Mouse (Mus musculus) liver, embryonic 14.5 days (tissue): ENCODE data around the gene Kirrel3. TPM values are rescaled to one million over a fixed set of nuclear protein-coding genes. Genes with fewer than 3 reads are reported as not detected.

Experiments
- ATAC-seq: fragments of 200-750 bp; cut with Nextera tagmentation; 2 replicates; pipeline ENCODE4 v1.8.0; 2017; ENCODE audit warnings: moderate number of reproducible peaks, mild to moderate bottlenecking, moderate library complexity; ENCODE audit not compliant: insufficient read depth
- DNase-seq, 3 experiments: peaks; one replicate each; pipeline ENCODE4 v3.0.0-alpha.2; 2012 to 2013; ENCODE audit warnings: low read depth in 3 of 3, low spot score in 3 of 3
- H3K27ac ChIP-seq: fragments of 300-500 bp; sonication (generic); 2 replicates; pipeline ENCODE4 v1.5.1; 2014; ENCODE audit warnings: moderate library complexity, mild to moderate bottlenecking, control low read depth, inconsistent platforms
- H3K27me3 ChIP-seq: fragments of 300-500 bp; sonication (generic); 2 replicates; pipeline ENCODE4 v1.6.1; 2014; ENCODE audit warnings: mild to moderate bottlenecking, low read length, moderate library complexity; ENCODE audit not compliant: control insufficient read depth, insufficient read depth
- H3K36me3 ChIP-seq: fragments of 300-500 bp; sonication (generic); replicated peaks from 2 replicates; pipeline ENCODE4 v1.6.1; 2014; ENCODE audit warnings: low read depth; ENCODE audit not compliant: control insufficient read depth, insufficient read depth
- H3K4me1 ChIP-seq, 2 experiments: fragments of 200-500 bp in 1 of 2; fragments of 300-500 bp in 1 of 2; sonication (generic) in 1 of 2; replicated peaks; 2 replicates each; pipeline ENCODE4 v1.6.1; 2012 to 2014; ENCODE audit warnings: antibody characterized with exemption in 1 of 2, inconsistent platforms in 1 of 2, low read length in 1 of 2; ENCODE audit not compliant: control insufficient read depth in 2 of 2, insufficient read depth in 2 of 2
- H3K4me2 ChIP-seq: fragments of 300-500 bp; sonication (generic); 2 replicates; pipeline ENCODE4 v1.6.1; 2014; ENCODE audit warnings: low read depth, mild to moderate bottlenecking, control low read depth, moderate library complexity
- H3K4me3 ChIP-seq, 2 experiments: fragments of 200-500 bp in 1 of 2; fragments of 300-500 bp in 1 of 2; sonication (generic) in 1 of 2; 2 replicates each; pipeline ENCODE4 v1.5.1; 2012 to 2014; ENCODE audit warnings: low read depth in 2 of 2, low read length in 2 of 2, mild to moderate bottlenecking in 2 of 2, control low read depth in 1 of 2, inconsistent platforms in 1 of 2, moderate library complexity in 1 of 2; ENCODE audit not compliant: insufficient read depth in 1 of 2
- H3K9ac ChIP-seq: fragments of 300-500 bp; sonication (generic); replicated peaks from 2 replicates; pipeline ENCODE4 v1.6.1; 2014; ENCODE audit warnings: mild to moderate bottlenecking, control low read depth, moderate library complexity
- H3K9me3 ChIP-seq: fragments of 300-500 bp; sonication (generic); 2 replicates; pipeline ENCODE4 v1.6.1; 2016; ENCODE audit warnings: low read length, mixed read lengths; ENCODE audit not compliant: control insufficient read depth
- CTCF ChIP-seq: IDR thresholded peaks from 2 replicates; pipeline ENCODE4 v1.5.1; 2016; ENCODE audit warnings: antibody characterized with exemption, low read depth, control low read depth
- EP300 ChIP-seq: IDR thresholded peaks from 2 replicates; pipeline ENCODE4 v1.6.1; 2016; ENCODE audit warnings: antibody characterized with exemption, low read depth
- WGBS: fragments of 180-500 bp; shearing (Covaris S2); extraction: QIAGEN DNeasy Blood & Tissue Kit; methylation state at CpG from one replicate; pipeline ENCODE4 v1.1.7; 2014; ENCODE audit not compliant: insufficient replicate concordance; 5-methylcytosine and 5-hydroxymethylcytosine counted together
- polyA plus RNA-seq, 2 experiments: library from polyadenylated mRNA; depleted of rRNA in 1 of 2; stranded (reverse) in 1 of 2; unstranded in 1 of 2; fragments of >200 nt; fragmentation: Nextera tagmentation in 1 of 2; extraction: Ambion mirVana in 1 of 2; gene quantifications; 2 replicates each; pipeline versions ENCODE4 v1.2.1 to v1.2.3; 2012 to 2014

Gene Kirrel3
- polyA plus RNA-seq, 2 experiments = 0.08 TPM; not detected in 1

- DNase-seq (no peak), ATAC-seq (no peak)
- Histone ChIP-seq H3K4me3 (no peak overlapping the region), H3K27me3 (no peaks in the 10 kb centered on the region), H3K9me3 (no peaks in the 10 kb centered on the region), H3K9ac (no peak overlapping the region), H3K4me2 (no peak overlapping the region), H3K4me1 (peaks cover 0 to 2% of the 10 kb centered on the region in 2 experiments; a peak in 2 of 4 replicates), H3K36me3 (no peaks in the 10 kb centered on the region; the same call in 1 of the 2 replicates), H3K27ac (no peak overlapping the region)
- TF ChIP-seq CTCF (no peak), EP300 (no peak)
- 40% methylated on average over 7 of the region's 7 CpGs for WGBS
Observed at GRCm38 (mm10) chr9:35038922-35039586, 553.4 kb downstream of the Kirrel3 start.

GRCm38 (mm10) chr9:35039846-35040245, 554.2 kb downstream of the Kirrel3 start:
- peaks cover 0 to 2% of the 10 kb centered on the region in 2 experiments; a peak in 2 of 4 replicates for H3K4me1 ChIP-seq
- H3K4me3 ChIP-seq = no peak overlapping the region
- no peaks in the 10 kb centered on the region for H3K9me3 ChIP-seq
- no peak overlapping the region for H3K9ac ChIP-seq
- TF ChIP-seq CTCF (no peak), EP300 (no peak)
- WGBS = 20% methylated on average over 5 of the region's 5 CpGs
- no peak for ATAC-seq
- no peak overlapping the region for H3K4me2 ChIP-seq
- no peaks in the 10 kb centered on the region; the same call in 1 of the 2 replicates for H3K36me3 ChIP-seq
- H3K27me3 ChIP-seq = no peaks in the 10 kb centered on the region
- H3K27ac ChIP-seq = no peak overlapping the region
- peak in 1 of 3 experiments; percentile 31 for DNase-seq

GRCm38 (mm10) chr9:35041493-35041892, 555.8 kb downstream of the Kirrel3 start:
- Histone ChIP-seq H3K9me3 (no peaks in the 10 kb centered on the region), H3K27me3 (no peaks in the 10 kb centered on the region), H3K4me3 (no peak overlapping the region), H3K4me2 (no peak overlapping the region), H3K27ac (no peak overlapping the region), H3K4me1 (peaks cover 0 to 4% of the 10 kb centered on the region in 2 experiments; a peak in 3 of 4 replicates), H3K9ac (no peak overlapping the region), H3K36me3 (no peaks in the 10 kb centered on the region; the same call in 1 of the 2 replicates)
- TF ChIP-seq CTCF = no peak
- TF ChIP-seq EP300 = no peak
- 68% methylated on average over 5 of the region's 5 CpGs for WGBS
- ATAC-seq (no peak), DNase-seq (no peak)

GRCm38 (mm10) chr9:35043619-35044018, 557.9 kb downstream of the Kirrel3 start:
- TF ChIP-seq CTCF (no peak), EP300 (no peak)
- Histone ChIP-seq H3K4me1 (peaks cover 0 to 4% of the 10 kb centered on the region in 2 experiments; a peak in 3 of 4 replicates), H3K27me3 (no peaks in the 10 kb centered on the region), H3K9ac (no peak overlapping the region), H3K4me3 (no peak overlapping the region), H3K27ac (no peak overlapping the region), H3K36me3 (peaks cover 15% of the 10 kb centered on the region), H3K4me2 (no peak overlapping the region), H3K9me3 (no peaks in the 10 kb centered on the region)
- WGBS = 74% methylated on average over 7 of the region's 7 CpGs
- ATAC-seq (no peak), DNase-seq (no peak)

GRCm38 (mm10) chr9:35044458-35044857, 558.8 kb downstream of the Kirrel3 start:
- TF ChIP-seq CTCF = no peak
- no peak for TF ChIP-seq EP300
- Histone ChIP-seq H3K9ac (no peak overlapping the region), H3K36me3 (peaks cover 20% of the 10 kb centered on the region), H3K4me2 (no peak overlapping the region), H3K27ac (no peak overlapping the region), H3K4me1 (peaks cover 0 to 4% of the 10 kb centered on the region in 2 experiments; a peak in 3 of 4 replicates), H3K27me3 (no peaks in the 10 kb centered on the region), H3K9me3 (no peaks in the 10 kb centered on the region), H3K4me3 (no peak overlapping the region)
- ATAC-seq = no peak
- no peak for DNase-seq
- WGBS = 62% methylated on average over 15 of the region's 15 CpGs
